Mouse (Mus musculus) erythroid progenitor cell, adult 5-6 weeks (primary cell): ENCODE measurements around the gene Vipr2. TPM values are rescaled to one million over a fixed set of nuclear protein-coding genes. Genes with fewer than 3 reads are reported as not detected.

ENCODE experiments used
- ATAC-seq: replicated peaks from 2 replicates; pipeline ENCODE4 v1.8.0; 2016; ENCODE audit warnings: moderate number of reproducible peaks, mild to moderate bottlenecking, moderate TSS enrichment, inconsistent platforms; ENCODE audit not compliant: poor library complexity, low FRiP score, severe bottlenecking
- total RNA-seq, 2 experiments: library from RNA; stranded (forward) in 1 of 2; stranded (reverse) in 1 of 2; fragments of 150-400 nt in 1 of 2; fragments of 186-747, 209-891 nt in 1 of 2; gene quantifications; 2 replicates each; pipeline versions ENCODE4 v1.2.3 to v1.2.4; 2015 to 2017; ENCODE audit warnings: low replicate concordance in 2 of 2

Gene Vipr2
- not detected in 2 replicates for total RNA-seq (2015; ENCODE audit: low replicate concordance)
- total RNA-seq (2017; ENCODE audit: low replicate concordance) = not detected in 2 replicates

- ATAC-seq = no peak
Observed at GRCm38 (mm10) chr12:116077074-116077854, at the start of gene Vipr2. Gene Vipr2 (plus strand): TSS chr12:116077726.

- peak; percentile 67; the same call in 1 of the 2 replicates for ATAC-seq
Observed at GRCm38 (mm10) chr12:116028095-116028494, 49.4 kb upstream of the Vipr2 start.

- no peak for ATAC-seq
Observed at GRCm38 (mm10) chr12:116035346-116035745, 42.2 kb upstream of the Vipr2 start.

GRCm38 (mm10) chr12:116044785-116045184, 32.7 kb upstream of the Vipr2 start:
- no peak for ATAC-seq

- ATAC-seq = peak; percentile 90
Observed at GRCm38 (mm10) chr12:116047440-116048377, 29.8 kb upstream of the Vipr2 start, which contains the start of gene Zfp386. Gene Zfp386 (plus strand): TSS chr12:116047724.

- no peak for ATAC-seq
Observed at GRCm38 (mm10) chr12:116048766-116049165, 28.8 kb upstream of the Vipr2 start.

- ATAC-seq = no peak
Observed at GRCm38 (mm10) chr12:116049236-116049635, 28.3 kb upstream of the Vipr2 start.

GRCm38 (mm10) chr12:116049701-116050100, 27.8 kb upstream of the Vipr2 start:
- ATAC-seq = no peak

GRCm38 (mm10) chr12:116054342-116054741, 23.2 kb upstream of the Vipr2 start:
- ATAC-seq = no peak

GRCm38 (mm10) chr12:116056112-116056511, 21.4 kb upstream of the Vipr2 start:
- no peak for ATAC-seq

- ATAC-seq = no peak
Observed at GRCm38 (mm10) chr12:116061561-116062193, 15.8 kb upstream of the Vipr2 start.

- no peak for ATAC-seq
Observed at GRCm38 (mm10) chr12:116062194-116062583, 15.3 kb upstream of the Vipr2 start.

GRCm38 (mm10) chr12:116063020-116063419, 14.5 kb upstream of the Vipr2 start:
- ATAC-seq = no peak

- ATAC-seq = no peak
Observed at GRCm38 (mm10) chr12:116071023-116071422, 6.5 kb upstream of the Vipr2 start.

- 0 out of 2 replicates have a peak, but pooled peaks have one; percentile 25 for ATAC-seq
Observed at GRCm38 (mm10) chr12:116077855-116078366, 385 bp downstream of the Vipr2 start.

GRCm38 (mm10) chr12:116083125-116083524, 5.6 kb downstream of the Vipr2 start:
- ATAC-seq = no peak

- ATAC-seq = no peak
Observed at GRCm38 (mm10) chr12:116084294-116084693, 6.8 kb downstream of the Vipr2 start.

GRCm38 (mm10) chr12:116086951-116087600, 9.6 kb downstream of the Vipr2 start:
- ATAC-seq = no peak

GRCm38 (mm10) chr12:116089836-116090235, 12.3 kb downstream of the Vipr2 start:
- no peak for ATAC-seq
